Mouse (Mus musculus): ENCODE results near the gene Zfp740. TPM values are rescaled to one million over a fixed set of nuclear protein-coding genes. Genes with fewer than 3 reads are reported as not detected.
"Not testable (repeated sequence)": the region's sequence is repeated elsewhere in the genome, so short reads cannot be mapped to it uniquely, and the experiment has no call there.

Zfp740 gene
- polyA plus RNA-seq (2012): 0.44 and 0.77 TPM in 2 replicates

GRCm38 (mm10) chr15:102202971-102203834 is at the start of gene Zfp740:
TSS of gene Zfp740 (plus strand) at chr15:102203249.
- peak within 1 kb of the TSS; percentile 90 for H3K4me3 ChIP-seq (replicated peaks)
- TF ChIP-seq GATA1 (IDR thresholded peaks at IDR 0.05; ENCODE audit: low read length): no peak
- TF ChIP-seq TAL1 (IDR thresholded peaks at IDR 0.05; ENCODE audit: low read length): no peak
- peaks cover 36% of the 10 kb centered on the region for H3K36me3 ChIP-seq (ENCODE audit: control insufficient read depth)
- no peaks in the 10 kb centered on the region for H3K27me3 ChIP-seq (ENCODE audit: control insufficient read depth)
- H3K4me1 ChIP-seq (ENCODE audit: control insufficient read depth): peaks cover 38% of the 10 kb centered on the region
- no peaks in the 10 kb centered on the region for H3K9me3 ChIP-seq (ENCODE audit: control insufficient read depth, low read length)

GRCm38 (mm10) chr15:102155006-102155405 is 48.0 kb upstream of the Zfp740 start:
- H3K9me3 ChIP-seq (ENCODE audit: control insufficient read depth, low read length); H3K27me3 ChIP-seq (ENCODE audit: control insufficient read depth); H3K4me3 ChIP-seq (replicated peaks): not testable (repeated sequence)
- Histone ChIP-seq H3K36me3 (ENCODE audit: control insufficient read depth) (peaks cover 45% of the 10 kb centered on the region), H3K4me1 (ENCODE audit: control insufficient read depth) (peaks cover 22% of the 10 kb centered on the region)

GRCm38 (mm10) chr15:102156836-102157235 is 46.2 kb upstream of the Zfp740 start:
- no peaks in the 10 kb centered on the region; the same call in none of the 2 replicates for H3K9me3 ChIP-seq (ENCODE audit: control insufficient read depth, low read length)
- H3K27me3 ChIP-seq (ENCODE audit: control insufficient read depth): no peaks in the 10 kb centered on the region
- H3K4me1 ChIP-seq (ENCODE audit: control insufficient read depth): peaks cover 7% of the 10 kb centered on the region
- no peak overlapping the region for H3K4me3 ChIP-seq (replicated peaks)
- H3K36me3 ChIP-seq (ENCODE audit: control insufficient read depth): peaks cover 57% of the 10 kb centered on the region
- TF ChIP-seq TAL1 (IDR thresholded peaks at IDR 0.05; ENCODE audit: low read length): no peak
- TF ChIP-seq GATA1 (IDR thresholded peaks at IDR 0.05; ENCODE audit: low read length): no peak

- Histone ChIP-seq H3K27me3 (ENCODE audit: control insufficient read depth) (no peaks in the 10 kb centered on the region), H3K9me3 (ENCODE audit: control insufficient read depth, low read length) (no peaks in the 10 kb centered on the region), H3K4me1 (ENCODE audit: control insufficient read depth) (no peaks in the 10 kb centered on the region; the same call in 1 of the 2 replicates), H3K4me3 (replicated peaks) (no peak overlapping the region), H3K36me3 (ENCODE audit: control insufficient read depth) (peaks cover 37% of the 10 kb centered on the region)
- TF ChIP-seq TAL1 (IDR thresholded peaks at IDR 0.05; ENCODE audit: low read length) (no peak), GATA1 (IDR thresholded peaks at IDR 0.05; ENCODE audit: low read length) (no peak)
Observed at GRCm38 (mm10) chr15:102160415-102161060, 42.5 kb upstream of the Zfp740 start.

- H3K9me3 ChIP-seq (ENCODE audit: control insufficient read depth, low read length): no peaks in the 10 kb centered on the region
- H3K36me3 ChIP-seq (ENCODE audit: control insufficient read depth): peaks cover 13% of the 10 kb centered on the region
- no peak overlapping the region for H3K4me3 ChIP-seq (replicated peaks)
- H3K27me3 ChIP-seq (ENCODE audit: control insufficient read depth): no peaks in the 10 kb centered on the region
- no peaks in the 10 kb centered on the region; the same call in 1 of the 2 replicates for H3K4me1 ChIP-seq (ENCODE audit: control insufficient read depth)
- no peak for TF ChIP-seq GATA1 (IDR thresholded peaks at IDR 0.05; ENCODE audit: low read length)
- no peak for TF ChIP-seq TAL1 (IDR thresholded peaks at IDR 0.05; ENCODE audit: low read length)
Observed at GRCm38 (mm10) chr15:102163900-102164693, 39.0 kb upstream of the Zfp740 start.

GRCm38 (mm10) chr15:102165468-102166100 is 37.5 kb upstream of the Zfp740 start:
- no peaks in the 10 kb centered on the region for H3K9me3 ChIP-seq (ENCODE audit: control insufficient read depth, low read length)
- no peak overlapping the region for H3K4me3 ChIP-seq (replicated peaks)
- no peaks in the 10 kb centered on the region for H3K27me3 ChIP-seq (ENCODE audit: control insufficient read depth)
- TF ChIP-seq TAL1 (IDR thresholded peaks at IDR 0.05; ENCODE audit: low read length): no peak
- TF ChIP-seq GATA1 (IDR thresholded peaks at IDR 0.05; ENCODE audit: low read length): no peak
- peaks cover 8% of the 10 kb centered on the region for H3K36me3 ChIP-seq (ENCODE audit: control insufficient read depth)
- no peaks in the 10 kb centered on the region for H3K4me1 ChIP-seq (ENCODE audit: control insufficient read depth)

GRCm38 (mm10) chr15:102167620-102168021 is 35.4 kb upstream of the Zfp740 start:
- H3K27me3 ChIP-seq (ENCODE audit: control insufficient read depth): no peaks in the 10 kb centered on the region
- no peaks in the 10 kb centered on the region for H3K4me1 ChIP-seq (ENCODE audit: control insufficient read depth)
- no peaks in the 10 kb centered on the region for H3K9me3 ChIP-seq (ENCODE audit: control insufficient read depth, low read length)
- H3K36me3 ChIP-seq (ENCODE audit: control insufficient read depth): no peaks in the 10 kb centered on the region
- H3K4me3 ChIP-seq (replicated peaks): no peak overlapping the region
- no peak for TF ChIP-seq GATA1 (IDR thresholded peaks at IDR 0.05; ENCODE audit: low read length)
- no peak for TF ChIP-seq TAL1 (IDR thresholded peaks at IDR 0.05; ENCODE audit: low read length)

- H3K36me3 ChIP-seq (ENCODE audit: control insufficient read depth): no peaks in the 10 kb centered on the region
- H3K9me3 ChIP-seq (ENCODE audit: control insufficient read depth, low read length): no peaks in the 10 kb centered on the region
- no peaks in the 10 kb centered on the region for H3K27me3 ChIP-seq (ENCODE audit: control insufficient read depth)
- H3K4me1 ChIP-seq (ENCODE audit: control insufficient read depth): no peaks in the 10 kb centered on the region
- H3K4me3 ChIP-seq (replicated peaks): no peak overlapping the region
- TF ChIP-seq GATA1 (IDR thresholded peaks at IDR 0.05; ENCODE audit: low read length) (no peak), TAL1 (IDR thresholded peaks at IDR 0.05; ENCODE audit: low read length) (no peak)
Observed at GRCm38 (mm10) chr15:102169064-102169463, 34.0 kb upstream of the Zfp740 start.
